Mouse (Mus musculus) liver, embryonic 13.5 days (tissue): ENCODE data around the gene Dennd2a. TPM values are rescaled to one million over a fixed set of nuclear protein-coding genes. Genes with fewer than 3 reads are reported as not detected.

Experiments
- ATAC-seq: fragments of 200-750 bp; cut with Nextera tagmentation; 2 replicates; pipeline ENCODE4 v1.8.0; 2017; ENCODE audit warnings: low read depth, mild to moderate bottlenecking, moderate number of reproducible peaks, moderate library complexity
- DNase-seq: peaks from one replicate; pipeline ENCODE4 v3.0.0; 2022
- H3K27ac ChIP-seq: fragments of 300-500 bp; sonication (generic); 2 replicates; pipeline ENCODE4 v1.5.1; 2015; ENCODE audit warnings: moderate library complexity, mild to moderate bottlenecking, inconsistent platforms
- H3K27me3 ChIP-seq: fragments of 300-500 bp; sonication (generic); 2 replicates; pipeline ENCODE4 v1.6.1; 2015; ENCODE audit warnings: mild to moderate bottlenecking, inconsistent platforms
- H3K36me3 ChIP-seq: fragments of 300-500 bp; sonication (generic); 2 replicates; pipeline ENCODE4 v1.6.1; 2015; ENCODE audit warnings: mild to moderate bottlenecking, inconsistent platforms
- H3K4me1 ChIP-seq: fragments of 300-500 bp; sonication (generic); replicated peaks from 2 replicates; pipeline ENCODE4 v1.6.1; 2015; ENCODE audit warnings: inconsistent platforms
- H3K4me2 ChIP-seq: fragments of 300-500 bp; sonication (generic); 2 replicates; pipeline ENCODE4 v1.6.1; 2015; ENCODE audit warnings: inconsistent platforms, mild to moderate bottlenecking, moderate library complexity
- H3K4me3 ChIP-seq: fragments of 300-500 bp; sonication (generic); replicated peaks from 2 replicates; pipeline ENCODE4 v1.5.1; 2015; ENCODE audit warnings: mild to moderate bottlenecking, inconsistent platforms
- H3K9ac ChIP-seq: fragments of 300-500 bp; sonication (generic); 2 replicates; pipeline ENCODE4 v1.6.1; 2015; ENCODE audit warnings: mild to moderate bottlenecking, inconsistent platforms
- H3K9me3 ChIP-seq: fragments of 300-500 bp; sonication (generic); replicated peaks from 2 replicates; pipeline ENCODE4 v1.6.1; 2016; ENCODE audit warnings: inconsistent platforms
- WGBS: fragments of 180-500 bp; shearing (Covaris S2); methylation state at CpG from one replicate; pipeline ENCODE4 v1.1.7; 2015; ENCODE audit not compliant: insufficient replicate concordance; 5-methylcytosine and 5-hydroxymethylcytosine counted together
- polyA plus RNA-seq: library from polyadenylated mRNA; unstranded; fragments of >200 nt; fragmentation: Nextera tagmentation; extraction: Ambion mirVana; gene quantifications from 2 replicates; pipeline ENCODE4 v1.2.1, GENCODE M21; 2015

Dennd2a gene
- polyA plus RNA-seq, 1 experiment from 2014 or later = 2.1 TPM

- Histone ChIP-seq H3K4me2 (peak overlapping the region; percentile 73), H3K36me3 (peaks cover 19% of the 10 kb centered on the region), H3K4me3 (peak overlapping the region; percentile 43), H3K4me1 (peaks cover 49% of the 10 kb centered on the region), H3K9ac (no peak overlapping the region; the same call in 1 of the 2 replicates), H3K27me3 (peaks cover 4% of the 10 kb centered on the region), H3K27ac (peak overlapping the region; percentile 73; the same call in 1 of the 2 replicates), H3K9me3 (no peaks in the 10 kb centered on the region)
- DNase-seq (peak; percentile 71), ATAC-seq (no peak)
- 39% methylated on average over 3 of the region's 5 CpGs for WGBS
These were observed 141.9 kb downstream of the Dennd2a start for GRCm38 (mm10) chr6:39415762-39416161.

- Histone ChIP-seq H3K9me3 (no peaks in the 10 kb centered on the region), H3K4me3 (no peak overlapping the region), H3K9ac (no peak overlapping the region), H3K27me3 (peaks cover 4% of the 10 kb centered on the region), H3K4me1 (peaks cover 43% of the 10 kb centered on the region), H3K36me3 (peaks cover 31% of the 10 kb centered on the region), H3K4me2 (no peak overlapping the region), H3K27ac (peak overlapping the region; percentile 30; the same call in 1 of the 2 replicates)
- 80% methylated on average over 1 of the region's 1 CpGs for WGBS
- no peak for ATAC-seq
- no peak for DNase-seq
These were observed 143.6 kb downstream of the Dennd2a start for GRCm38 (mm10) chr6:39414106-39414505.

Other genes with a start within 250 kb of the Dennd2a start
- 6.8 and 8.0 TPM in 2 replicates for gene Slc37a3, start 180.2 kb downstream of the Dennd2a start, polyA plus RNA-seq
- 0.18 and 0.27 TPM in 2 replicates for gene Rab19, start 176.7 kb downstream of the Dennd2a start, polyA plus RNA-seq
- 197 and 202 TPM in 2 replicates for gene Mkrn1, start 137.4 kb downstream of the Dennd2a start, polyA plus RNA-seq
- 8.9 and 9.4 TPM in 2 replicates for gene Adck2, start 16.0 kb upstream of the Dennd2a start, polyA plus RNA-seq
- gene Gm42420, start 27.9 kb upstream of the Dennd2a start, polyA plus RNA-seq = 1.0 and 1.4 TPM in 2 replicates
- 233 and 270 TPM in 2 replicates for gene Ndufb2, start 34.7 kb upstream of the Dennd2a start, polyA plus RNA-seq
- 6.2 and 8.0 TPM in 2 replicates for gene Braf, start 167.6 kb upstream of the Dennd2a start, polyA plus RNA-seq